Mouse (Mus musculus): Measurements from ENCODE around the gene Slx4ip. TPM values are rescaled to one million over a fixed set of nuclear protein-coding genes. Genes with fewer than 3 reads are reported as not detected.

Slx4ip gene
- polyA plus RNA-seq, 1 experiment from 2014 or later, result 4.2 TPM

- Histone ChIP-seq H3K4me1 (peaks cover 47% of the 10 kb centered on the region), H3K36me3 (no peaks in the 10 kb centered on the region), H3K27me3 (replicated peaks) (no peaks in the 10 kb centered on the region), H3K4me3 (no peak overlapping the region), H3K9ac (no peak overlapping the region), H3K4me2 (no peak overlapping the region), H3K9me3 (no peaks in the 10 kb centered on the region; the same call in 1 of the 2 replicates), H3K27ac (replicated peaks) (no peak overlapping the region)
- no peak for ATAC-seq (ENCODE audit: extremely low read depth, insufficient number of reproducible peaks, low FRiP score, low TSS enrichment)
- 50% methylated on average over 1 of the region's 1 CpGs for WGBS
Measured at GRCm38 (mm10) chr2:136952238-136952637, 61.2 kb downstream of the Slx4ip start.

DNA sequence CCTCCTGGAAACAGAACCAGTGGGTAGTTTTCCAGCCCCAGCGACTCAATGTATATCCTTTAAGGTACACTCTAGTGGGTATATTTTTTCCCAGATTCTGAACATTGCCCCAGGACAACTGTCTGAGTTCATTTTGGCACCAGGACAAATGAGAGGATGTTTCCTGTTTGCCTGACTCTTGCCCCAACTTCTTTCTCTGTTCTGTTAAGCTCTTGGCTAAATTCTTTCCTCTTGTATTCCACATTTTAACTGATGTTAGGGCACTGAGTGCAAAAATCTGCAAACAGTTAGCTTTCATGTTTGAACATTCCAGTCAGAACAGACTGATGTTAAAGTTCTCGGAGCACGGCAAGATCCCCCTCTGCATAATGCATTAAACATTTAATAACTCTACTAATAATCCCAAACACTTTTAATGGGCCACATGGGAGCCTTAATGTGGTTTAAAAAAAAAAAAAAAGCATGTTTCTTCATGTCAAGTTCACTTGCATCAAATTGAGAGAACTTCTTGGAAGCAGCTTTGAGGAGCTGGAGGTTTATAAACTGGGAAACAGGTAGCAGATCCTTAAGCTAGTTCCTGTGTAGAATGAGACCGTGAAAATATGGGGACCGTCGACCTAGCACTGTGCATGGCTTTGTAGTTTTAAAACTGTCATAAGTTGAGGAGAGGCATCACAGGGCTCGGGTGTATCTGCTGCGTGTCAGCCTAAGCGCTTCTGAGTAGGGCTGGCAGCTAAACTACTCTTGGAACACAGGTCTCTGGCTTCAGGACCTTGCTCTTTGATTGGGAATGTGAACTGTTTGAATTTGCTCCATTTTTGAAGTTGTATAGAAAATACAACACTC is 64.9 kb downstream of the Slx4ip start:
- H3K9me3 ChIP-seq, result no peaks in the 10 kb centered on the region; the same call in 1 of the 2 replicates
- no peak overlapping the region for H3K4me3 ChIP-seq
- 63% methylated on average over 9 of the region's 9 CpGs for WGBS
- ATAC-seq (ENCODE audit: extremely low read depth, insufficient number of reproducible peaks, low FRiP score, low TSS enrichment), result no peak
- H3K4me2 ChIP-seq, result no peak overlapping the region
- H3K36me3 ChIP-seq, result no peaks in the 10 kb centered on the region
- H3K9ac ChIP-seq, result no peak overlapping the region
- no peak overlapping the region; the same call in 1 of the 2 replicates for H3K27ac ChIP-seq (replicated peaks)
- H3K4me1 ChIP-seq, result peaks cover 30% of the 10 kb centered on the region
- H3K27me3 ChIP-seq (replicated peaks), result no peaks in the 10 kb centered on the region

GRCm38 (mm10) chr2:136958697-136959096 is 67.7 kb downstream of the Slx4ip start:
- no peak overlapping the region for H3K9ac ChIP-seq
- no peak overlapping the region for H3K27ac ChIP-seq (replicated peaks)
- no peak overlapping the region for H3K4me3 ChIP-seq
- WGBS, result 85% methylated on average over 3 of the region's 3 CpGs
- H3K9me3 ChIP-seq, result no peaks in the 10 kb centered on the region
- H3K36me3 ChIP-seq, result no peaks in the 10 kb centered on the region
- H3K4me2 ChIP-seq, result no peak overlapping the region
- peaks cover 18% of the 10 kb centered on the region for H3K4me1 ChIP-seq
- no peak for ATAC-seq (ENCODE audit: extremely low read depth, insufficient number of reproducible peaks, low FRiP score, low TSS enrichment)
- H3K27me3 ChIP-seq (replicated peaks), result no peaks in the 10 kb centered on the region

DNA sequence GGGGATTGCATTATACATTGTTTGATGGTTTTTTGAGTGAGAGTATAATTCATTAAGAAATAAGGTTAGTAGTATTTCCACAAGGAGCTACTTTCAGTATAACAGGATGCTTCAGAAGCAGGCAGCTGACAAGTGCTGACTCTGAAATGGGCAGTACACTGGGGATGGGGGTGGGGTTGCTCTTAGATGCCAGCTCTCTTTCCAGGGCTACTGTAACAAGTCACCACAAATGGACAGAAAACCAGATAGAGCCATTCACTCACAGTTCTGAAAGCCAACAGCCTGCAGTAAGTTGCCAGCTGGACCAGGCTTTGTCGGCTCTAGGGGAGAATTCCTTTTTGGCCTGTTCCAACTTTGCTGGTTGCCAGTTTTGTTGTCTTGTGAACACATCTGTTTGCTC is 84.8 kb downstream of the Slx4ip start:
- no peaks in the 10 kb centered on the region for H3K9me3 ChIP-seq
- WGBS, result 60% methylated on average over 1 of the region's 1 CpGs

DNA sequence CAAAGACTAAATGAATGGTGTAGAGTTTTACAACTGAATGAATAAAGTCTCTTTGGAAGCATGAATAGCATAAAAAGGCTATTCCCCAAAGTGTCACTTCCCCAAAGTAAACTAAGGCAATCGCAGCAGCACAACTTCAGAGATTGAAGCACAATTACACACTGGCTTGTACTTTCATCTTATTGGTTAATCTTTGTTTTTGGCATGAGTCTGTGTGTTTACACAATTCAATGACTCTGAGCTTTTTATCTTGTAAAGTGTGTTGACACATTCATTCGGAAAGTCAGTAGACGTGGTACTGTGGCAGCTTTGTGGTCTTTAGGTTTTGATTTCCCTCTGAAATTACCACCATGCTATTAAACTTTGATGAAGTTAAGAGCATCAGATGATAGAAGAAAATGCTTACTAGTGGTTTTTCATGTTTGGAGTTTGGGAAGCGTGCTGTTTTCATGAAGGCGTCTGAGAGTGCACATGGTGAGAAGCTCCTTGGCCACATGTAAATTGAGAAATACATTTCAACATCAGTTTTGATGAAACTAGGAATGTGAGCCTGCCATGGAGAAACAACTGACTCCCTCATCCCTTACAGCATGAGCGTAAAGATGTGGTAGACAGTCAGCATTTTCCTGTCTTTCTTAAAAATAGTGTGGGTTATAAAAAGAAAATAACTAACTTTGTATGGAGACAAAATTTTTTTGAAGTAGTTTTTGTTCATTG is 88.2 kb downstream of the Slx4ip start:
- no peak overlapping the region for H3K4me3 ChIP-seq
- ATAC-seq (ENCODE audit: extremely low read depth, insufficient number of reproducible peaks, low FRiP score, low TSS enrichment), result no peak
- WGBS, result 79% methylated on average over 6 of the region's 6 CpGs
- H3K36me3 ChIP-seq, result no peaks in the 10 kb centered on the region
- H3K27me3 ChIP-seq (replicated peaks), result no peaks in the 10 kb centered on the region
- H3K4me2 ChIP-seq, result no peak overlapping the region
- H3K27ac ChIP-seq (replicated peaks), result no peak overlapping the region
- H3K9me3 ChIP-seq, result no peaks in the 10 kb centered on the region
- H3K9ac ChIP-seq, result no peak overlapping the region
- peaks cover 13% of the 10 kb centered on the region for H3K4me1 ChIP-seq

More for the DNA sequence above, 84.8 kb downstream of the Slx4ip start:
- no peaks in the 10 kb centered on the region for H3K36me3 ChIP-seq
- no peak for ATAC-seq (ENCODE audit: extremely low read depth, insufficient number of reproducible peaks, low FRiP score, low TSS enrichment)
- no peaks in the 10 kb centered on the region for H3K27me3 ChIP-seq (replicated peaks)
- H3K4me1 ChIP-seq, result peaks cover 6% of the 10 kb centered on the region
- no peak overlapping the region for H3K27ac ChIP-seq (replicated peaks)
- no peak overlapping the region for H3K9ac ChIP-seq
- no peak overlapping the region for H3K4me3 ChIP-seq
- no peak overlapping the region for H3K4me2 ChIP-seq

DNA sequence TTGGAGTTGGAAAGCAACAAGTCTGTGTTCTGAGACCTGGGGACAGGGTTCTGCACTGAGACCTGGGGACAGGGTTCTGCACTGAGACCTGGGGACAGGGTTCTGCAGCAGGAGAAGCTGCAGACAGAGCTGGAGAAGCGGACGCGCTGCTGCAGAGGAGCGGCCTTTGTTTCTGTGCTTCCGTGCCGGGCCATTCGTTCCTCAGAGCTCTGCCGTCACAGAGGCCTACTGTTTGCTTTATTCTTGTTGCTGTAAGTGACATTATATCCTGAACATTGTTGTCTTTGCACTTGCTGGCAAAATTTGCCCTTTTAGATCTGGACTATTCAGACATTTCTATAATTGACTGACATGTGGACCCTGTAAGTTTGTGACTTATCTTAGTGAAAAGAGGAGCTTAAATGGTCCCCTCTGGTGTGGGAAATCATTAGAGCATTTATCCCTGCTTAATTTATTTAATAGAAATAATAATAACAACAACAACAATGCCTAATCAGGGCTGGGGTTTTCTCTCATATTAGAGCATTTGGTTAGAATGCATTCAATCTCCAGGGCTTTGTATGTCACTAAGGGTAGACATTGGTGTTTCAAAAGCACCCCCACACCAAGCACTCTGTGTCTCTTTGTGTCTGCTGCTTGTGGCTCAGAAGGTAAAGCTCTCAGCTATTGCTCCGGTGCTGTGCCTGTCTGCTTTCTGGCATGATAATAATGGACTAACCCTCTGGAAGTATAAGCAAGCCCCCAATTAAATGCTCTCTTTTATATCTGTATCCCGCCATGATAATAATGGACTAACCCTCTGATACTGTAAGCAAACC is 90.3 kb downstream of the Slx4ip start:
- 63% methylated on average over 10 of the region's 10 CpGs for WGBS
- Histone ChIP-seq H3K9ac (no peak overlapping the region), H3K36me3 (no peaks in the 10 kb centered on the region), H3K27ac (replicated peaks) (no peak overlapping the region), H3K27me3 (replicated peaks) (no peaks in the 10 kb centered on the region), H3K9me3 (no peaks in the 10 kb centered on the region), H3K4me3 (no peak overlapping the region), H3K4me1 (peaks cover 18% of the 10 kb centered on the region), H3K4me2 (no peak overlapping the region)
- no peak for ATAC-seq (ENCODE audit: extremely low read depth, insufficient number of reproducible peaks, low FRiP score, low TSS enrichment)

DNA sequence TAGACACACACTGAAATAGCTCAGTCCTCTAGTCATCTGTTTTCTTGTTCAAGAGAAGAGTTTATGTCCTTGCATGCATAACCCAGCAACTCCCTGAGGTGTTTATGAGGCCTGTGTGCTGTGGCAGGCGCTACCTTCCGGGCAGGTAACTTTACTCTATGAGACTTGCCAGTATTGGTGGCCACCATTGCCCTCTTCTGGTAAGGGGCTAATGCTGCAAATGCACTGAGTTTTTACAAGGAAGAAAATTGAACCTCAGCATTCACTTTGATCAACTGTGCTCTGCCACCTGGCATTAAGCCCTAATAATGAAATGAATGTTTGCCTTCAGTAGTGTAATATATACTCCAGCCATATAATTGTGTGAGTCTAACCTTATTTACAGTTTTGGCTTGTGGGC is 92.9 kb downstream of the Slx4ip start:
- Histone ChIP-seq H3K27ac (replicated peaks) (no peak overlapping the region), H3K27me3 (replicated peaks) (no peaks in the 10 kb centered on the region), H3K4me1 (peaks cover 18% of the 10 kb centered on the region), H3K9ac (no peak overlapping the region), H3K4me3 (no peak overlapping the region), H3K36me3 (no peaks in the 10 kb centered on the region), H3K4me2 (no peak overlapping the region), H3K9me3 (no peaks in the 10 kb centered on the region)
- WGBS, result 85% methylated on average over 2 of the region's 2 CpGs
- no peak for ATAC-seq (ENCODE audit: extremely low read depth, insufficient number of reproducible peaks, low FRiP score, low TSS enrichment)

DNA sequence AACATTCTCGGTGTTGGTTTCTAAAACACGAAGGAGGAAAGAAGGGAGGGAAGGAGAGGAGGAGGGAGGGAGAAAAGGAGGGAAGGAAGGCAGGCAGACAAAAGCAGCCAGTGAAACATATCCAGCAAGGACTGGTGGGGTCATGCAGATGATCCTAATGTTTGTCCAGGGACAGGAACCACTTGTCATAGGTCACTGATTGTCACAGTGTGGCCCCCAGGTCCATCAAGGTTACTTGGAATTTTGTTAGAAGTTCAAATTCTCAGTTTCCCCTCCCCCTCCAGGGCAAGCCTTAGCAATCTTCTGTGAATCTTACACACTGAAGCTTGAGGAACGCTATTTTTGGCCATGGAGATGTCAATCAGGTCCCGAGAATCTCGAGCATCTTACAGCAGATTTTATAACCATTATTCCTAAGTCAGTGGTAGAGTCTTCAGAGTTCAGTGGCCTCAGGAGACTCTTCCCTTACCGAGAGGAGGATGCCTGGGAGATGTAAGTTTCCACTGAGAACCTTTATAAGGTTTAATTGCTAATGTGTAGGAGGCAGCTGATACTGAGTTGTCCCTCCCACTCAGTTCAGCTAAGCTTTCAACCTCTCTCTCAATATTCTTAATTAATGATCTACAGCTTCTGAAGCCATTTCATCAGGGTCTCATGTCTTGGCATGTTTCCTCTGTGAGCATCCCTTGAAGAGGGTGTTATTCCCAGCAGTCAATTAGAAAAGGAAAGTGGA is 95.1 kb downstream of the Slx4ip start:
- H3K9ac ChIP-seq, result no peak overlapping the region
- WGBS, result 61% methylated on average over 6 of the region's 6 CpGs
- no peak overlapping the region for H3K4me3 ChIP-seq

DNA sequence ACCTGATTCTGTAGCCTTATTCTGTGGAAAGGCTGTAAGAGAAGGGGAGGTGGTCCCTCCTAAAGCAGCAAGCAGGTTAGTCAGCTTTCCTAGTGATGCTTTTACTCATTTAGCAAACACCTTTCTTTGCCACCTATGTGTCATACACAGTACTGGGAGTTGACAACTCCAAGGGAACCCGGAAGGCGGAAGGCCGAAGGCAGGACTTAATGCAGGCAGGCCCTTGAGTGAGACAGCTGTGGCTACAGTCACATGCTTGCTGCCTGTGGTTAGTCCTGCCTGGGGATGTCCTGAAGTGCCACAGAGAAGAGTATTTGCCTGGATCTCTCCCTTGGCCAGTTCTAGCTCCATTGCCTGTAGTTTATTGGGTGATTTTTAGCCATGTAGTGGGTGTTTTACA is 102.1 kb downstream of the Slx4ip start:
- no peak for ATAC-seq (ENCODE audit: extremely low read depth, insufficient number of reproducible peaks, low FRiP score, low TSS enrichment)
- H3K9ac ChIP-seq, result no peak overlapping the region
- H3K4me1 ChIP-seq, result peaks cover 20% of the 10 kb centered on the region
- no peak overlapping the region for H3K4me2 ChIP-seq
- H3K27ac ChIP-seq (replicated peaks), result no peak overlapping the region
- 72% methylated on average over 3 of the region's 3 CpGs for WGBS
- no peaks in the 10 kb centered on the region for H3K36me3 ChIP-seq
- H3K4me3 ChIP-seq, result no peak overlapping the region
- no peaks in the 10 kb centered on the region for H3K27me3 ChIP-seq (replicated peaks)
- no peaks in the 10 kb centered on the region for H3K9me3 ChIP-seq

More for the DNA sequence above, 95.1 kb downstream of the Slx4ip start:
- no peak for ATAC-seq (ENCODE audit: extremely low read depth, insufficient number of reproducible peaks, low FRiP score, low TSS enrichment)
- Histone ChIP-seq H3K27me3 (replicated peaks) (no peaks in the 10 kb centered on the region), H3K27ac (replicated peaks) (no peak overlapping the region), H3K4me2 (no peak overlapping the region), H3K9me3 (no peaks in the 10 kb centered on the region), H3K4me1 (peaks cover 18% of the 10 kb centered on the region), H3K36me3 (no peaks in the 10 kb centered on the region)

GRCm38 (mm10) chr2:136997104-136997503 is 106.1 kb downstream of the Slx4ip start:
- no peaks in the 10 kb centered on the region for H3K27me3 ChIP-seq (replicated peaks)
- H3K9me3 ChIP-seq, result no peaks in the 10 kb centered on the region
- H3K27ac ChIP-seq (replicated peaks), result no peak overlapping the region
- peaks cover 20% of the 10 kb centered on the region for H3K4me1 ChIP-seq
- H3K4me3 ChIP-seq, result no peak overlapping the region
- no peak overlapping the region for H3K9ac ChIP-seq
- no peaks in the 10 kb centered on the region for H3K36me3 ChIP-seq
- H3K4me2 ChIP-seq, result no peak overlapping the region
- ATAC-seq (ENCODE audit: extremely low read depth, insufficient number of reproducible peaks, low FRiP score, low TSS enrichment), result no peak

DNA sequence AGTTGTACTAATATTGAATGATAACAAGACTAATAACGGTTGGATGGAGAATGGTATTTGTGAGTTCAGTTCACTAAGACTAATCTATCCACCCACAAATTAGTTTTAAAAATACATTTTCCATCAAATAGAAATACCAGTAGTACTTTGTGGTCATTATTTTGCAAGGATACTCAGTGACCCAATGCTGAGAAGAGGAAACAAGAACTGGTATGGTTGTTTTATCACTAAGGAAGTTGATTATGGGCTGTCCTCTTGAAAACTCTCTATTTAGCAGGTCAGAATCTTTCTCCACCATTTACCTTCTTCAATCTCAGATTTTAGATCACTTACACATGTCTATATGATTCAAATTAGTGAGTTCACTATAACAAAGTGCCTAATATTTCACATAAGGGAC is 111.0 kb downstream of the Slx4ip start:
- peaks cover 10% of the 10 kb centered on the region for H3K4me1 ChIP-seq
- H3K4me3 ChIP-seq, result no peak overlapping the region
- H3K4me2 ChIP-seq, result no peak overlapping the region
- no peaks in the 10 kb centered on the region for H3K27me3 ChIP-seq (replicated peaks)
- H3K9me3 ChIP-seq, result no peaks in the 10 kb centered on the region
- H3K36me3 ChIP-seq, result no peaks in the 10 kb centered on the region
- H3K27ac ChIP-seq (replicated peaks), result no peak overlapping the region
- ATAC-seq (ENCODE audit: extremely low read depth, insufficient number of reproducible peaks, low FRiP score, low TSS enrichment), result no peak
- no peak overlapping the region for H3K9ac ChIP-seq
- WGBS, result 88% methylated on average over 1 of the region's 1 CpGs
